Mouse (Mus musculus) erythroblast, embryonic 14.5 days (primary cell): ENCODE measurements around the gene Aox3.

Experiments used
- GATA1 ChIP-seq: IDR thresholded peaks from 2 replicates; pipeline ENCODE4 v1.6.1; 2012; ENCODE audit warnings: low read length, inconsistent platforms, mixed read lengths
- TAL1 ChIP-seq: IDR thresholded peaks from 3 replicates; pipeline ENCODE4 v1.6.1; 2012; ENCODE audit warnings: low read length, inconsistent platforms, mixed read lengths

- TF ChIP-seq GATA1 (no peak), TAL1 (no peak)
These were observed 108.1 kb downstream of the Aox3 start for GRCm38 (mm10) chr1:58221070-58221469.
